Mouse (Mus musculus) layer of hippocampus, postnatal 36 days (tissue): Measurements from ENCODE around the gene Dyrk1a. TPM values are rescaled to one million over a fixed set of nuclear protein-coding genes. Genes with fewer than 3 reads are reported as not detected.

Experiments
- DNase-seq, 2 experiments: peaks; one replicate each; pipeline ENCODE4 v3.0.0; 2022
- total RNA-seq, 2 experiments: library from RNA; stranded (reverse); gene quantifications; 2 replicates each; pipeline ENCODE4 v1.2.3; 2021

Dyrk1a gene
- 10 to 100 TPM; 82.8 to 88.3 TPM for total RNA-seq

GRCm38 (mm10) chr16:94569229-94570176, at the start of gene Dyrk1a:
Gene Dyrk1a (plus strand): TSS chr16:94570010.
- DNase-seq: peak; percentile 97 to 98

GRCm38 (mm10) chr16:94523594-94524377, 46.0 kb upstream of the Dyrk1a start:
- no peak for DNase-seq

- DNase-seq: no peak
Measured at GRCm38 (mm10) chr16:94524691-94525090, 45.1 kb upstream of the Dyrk1a start.

- no peak for DNase-seq
Measured at GRCm38 (mm10) chr16:94525955-94526343, 43.9 kb upstream of the Dyrk1a start.

GRCm38 (mm10) chr16:94526344-94527151, 43.3 kb upstream of the Dyrk1a start, which contains the start of gene Vps26c:
Gene Vps26c (minus strand): TSS chr16:94526830.
- peak; percentile 95 to 96 for DNase-seq

- no peak for DNase-seq
Measured at GRCm38 (mm10) chr16:94527152-94527534, 42.7 kb upstream of the Dyrk1a start.

- no peak for DNase-seq
Measured at GRCm38 (mm10) chr16:94527546-94527945, 42.3 kb upstream of the Dyrk1a start.

- DNase-seq: no peak
Measured at GRCm38 (mm10) chr16:94531268-94531667, 38.5 kb upstream of the Dyrk1a start.

GRCm38 (mm10) chr16:94533679-94534078, 36.1 kb upstream of the Dyrk1a start:
- DNase-seq: no peak

- no peak for DNase-seq
Measured at GRCm38 (mm10) chr16:94535716-94536115, 34.1 kb upstream of the Dyrk1a start.

- DNase-seq: no peak
Measured at GRCm38 (mm10) chr16:94536417-94537158, 33.2 kb upstream of the Dyrk1a start.

- no peak for DNase-seq
Measured at GRCm38 (mm10) chr16:94537159-94537527, 32.7 kb upstream of the Dyrk1a start.

- no peak for DNase-seq
Measured at GRCm38 (mm10) chr16:94540140-94540539, 29.7 kb upstream of the Dyrk1a start.

- no peak for DNase-seq
Measured at GRCm38 (mm10) chr16:94542898-94543297, 26.9 kb upstream of the Dyrk1a start.

- no peak for DNase-seq
Measured at GRCm38 (mm10) chr16:94544540-94545105, 25.2 kb upstream of the Dyrk1a start.

- no peak for DNase-seq
Measured at GRCm38 (mm10) chr16:94545781-94546562, 23.8 kb upstream of the Dyrk1a start.

- DNase-seq: no peak
Measured at GRCm38 (mm10) chr16:94549813-94550212, 20.0 kb upstream of the Dyrk1a start.

GRCm38 (mm10) chr16:94551934-94552333, 17.9 kb upstream of the Dyrk1a start:
- DNase-seq: no peak

GRCm38 (mm10) chr16:94555346-94555745, 14.5 kb upstream of the Dyrk1a start:
- no peak for DNase-seq

- DNase-seq: no peak
Measured at GRCm38 (mm10) chr16:94556228-94556627, 13.6 kb upstream of the Dyrk1a start.

- DNase-seq: no peak
Measured at GRCm38 (mm10) chr16:94559282-94559681, 10.5 kb upstream of the Dyrk1a start.
